Mouse (Mus musculus): Measurements from ENCODE around the gene Rabl2.

Gene Rabl2

GRCm38 (mm10) chr15:89550506-89550905 is 41.2 kb downstream of the Rabl2 start:
- DNase-seq, result peak; percentile 71

- DNase-seq, result peak; percentile 97
Measured at GRCm38 (mm10) chr15:89548837-89549236, 42.9 kb downstream of the Rabl2 start.

- peak; percentile 65 for DNase-seq
Measured at GRCm38 (mm10) chr15:89547824-89548601, 43.7 kb downstream of the Rabl2 start.

- DNase-seq, result peak; percentile 60
Measured at GRCm38 (mm10) chr15:89547321-89547720, 44.4 kb downstream of the Rabl2 start.

- peak; percentile 78 for DNase-seq
Measured at GRCm38 (mm10) chr15:89544171-89544570, 47.6 kb downstream of the Rabl2 start.

- peak; percentile 63 for DNase-seq
Measured at GRCm38 (mm10) chr15:89533843-89534207, 57.9 kb downstream of the Rabl2 start.

- DNase-seq, result peak; percentile 68
Measured at GRCm38 (mm10) chr15:89532924-89533842, 58.5 kb downstream of the Rabl2 start.
